Mouse (Mus musculus) heart, embryonic 15.5 days (tissue): Measurements from ENCODE around the gene Oas2. TPM values are rescaled to one million over a fixed set of nuclear protein-coding genes. Genes with fewer than 3 reads are reported as not detected.
A peak's percentile ranks its signal among the peaks of the same experiment; 100 is the strongest.

Experiments used
- ATAC-seq: fragments of 200-750 bp; cut with Nextera tagmentation; replicated peaks from 2 replicates; pipeline ENCODE4 v1.8.0; 2017; ENCODE audit warnings: low read depth, moderate TSS enrichment; ENCODE audit not compliant: insufficient number of reproducible peaks, insufficient read depth, low FRiP score
- H3K27ac ChIP-seq: fragments of 300-500 bp; sonication (generic); 2 replicates; pipeline ENCODE4 v1.5.1; 2015; ENCODE audit warnings: mild to moderate bottlenecking, inconsistent platforms
- H3K27me3 ChIP-seq: fragments of 300-500 bp; sonication (generic); 2 replicates; pipeline ENCODE4 v1.6.1; 2015; ENCODE audit warnings: inconsistent platforms
- H3K36me3 ChIP-seq: fragments of 300-500 bp; sonication (generic); 2 replicates; pipeline ENCODE4 v1.6.1; 2015; ENCODE audit warnings: mild to moderate bottlenecking, inconsistent platforms
- H3K4me1 ChIP-seq: fragments of 300-500 bp; sonication (generic); replicated peaks from 2 replicates; pipeline ENCODE4 v1.6.1; 2015; ENCODE audit warnings: inconsistent platforms
- H3K4me2 ChIP-seq: fragments of 300-500 bp; sonication (generic); 2 replicates; pipeline ENCODE4 v1.6.1; 2015; ENCODE audit warnings: inconsistent platforms, mild to moderate bottlenecking, moderate library complexity
- H3K4me3 ChIP-seq: fragments of 300-500 bp; sonication (generic); 2 replicates; pipeline ENCODE4 v1.5.1; 2015; ENCODE audit warnings: mild to moderate bottlenecking, inconsistent platforms
- H3K9ac ChIP-seq: fragments of 300-500 bp; sonication (generic); 2 replicates; pipeline ENCODE4 v1.6.1; 2015; ENCODE audit warnings: mild to moderate bottlenecking, inconsistent platforms
- H3K9me3 ChIP-seq: fragments of 300-500 bp; sonication (generic); replicated peaks from 2 replicates; pipeline ENCODE4 v1.6.1; 2016; ENCODE audit warnings: inconsistent platforms
- WGBS: fragments of 180-500 bp; shearing (Covaris S2); methylation state at CpG from one replicate; pipeline ENCODE4 v1.1.7; 2015; ENCODE audit warnings: mixed read lengths; 5-methylcytosine and 5-hydroxymethylcytosine counted together
- polyA plus RNA-seq: library from polyadenylated mRNA; unstranded; fragments of >200 nt; fragmentation: Nextera tagmentation; extraction: Ambion mirVana; gene quantifications from 2 replicates; pipeline ENCODE4 v1.2.1, GENCODE M21; 2015

Gene Oas2
- polyA plus RNA-seq, 1 experiment from 2014 or later, result 0.30 TPM

- Histone ChIP-seq H3K9me3 (no peaks in the 10 kb centered on the region), H3K27ac (no peak overlapping the region), H3K9ac (peak overlapping the region; percentile 38; the same call in 1 of the 2 replicates), H3K4me1 (peaks cover 24% of the 10 kb centered on the region), H3K27me3 (peaks cover 95% of the 10 kb centered on the region), H3K36me3 (no peaks in the 10 kb centered on the region), H3K4me2 (peak overlapping the region; percentile 68), H3K4me3 (peak overlapping the region; percentile 46)
- 0 out of 2 replicates have a peak, but pooled peaks have one; percentile 11 for ATAC-seq
- WGBS, result 4% methylated on average over 40 of the region's 40 CpGs
These were observed 39.4 kb downstream of the Oas2 start for GRCm38 (mm10) chr5:120710161-120710825.

GRCm38 (mm10) chr5:120706976-120707375 is 42.7 kb downstream of the Oas2 start:
- Histone ChIP-seq H3K27me3 (peaks cover 92% of the 10 kb centered on the region), H3K27ac (no peak overlapping the region), H3K9me3 (no peaks in the 10 kb centered on the region), H3K36me3 (no peaks in the 10 kb centered on the region), H3K4me1 (peaks cover 22% of the 10 kb centered on the region), H3K9ac (no peak overlapping the region), H3K4me2 (0 out of 2 replicates have a peak overlapping the region, but pooled peaks have one; percentile 21), H3K4me3 (no peak overlapping the region)
- 53% methylated on average over 13 of the region's 13 CpGs for WGBS
- ATAC-seq, result no peak

- Histone ChIP-seq H3K9ac (no peak overlapping the region), H3K27me3 (peaks cover 92% of the 10 kb centered on the region), H3K4me3 (no peak overlapping the region), H3K27ac (no peak overlapping the region), H3K4me2 (0 out of 2 replicates have a peak overlapping the region, but pooled peaks have one; percentile 21), H3K4me1 (peaks cover 21% of the 10 kb centered on the region), H3K9me3 (no peaks in the 10 kb centered on the region), H3K36me3 (no peaks in the 10 kb centered on the region)
- 10% methylated on average over 16 of the region's 16 CpGs for WGBS
- ATAC-seq, result no peak
These were observed 43.1 kb downstream of the Oas2 start for GRCm38 (mm10) chr5:120706541-120706940.

- Histone ChIP-seq H3K4me1 (peaks cover 4% of the 10 kb centered on the region), H3K27ac (no peak overlapping the region), H3K9ac (no peak overlapping the region), H3K36me3 (no peaks in the 10 kb centered on the region), H3K4me3 (no peak overlapping the region), H3K27me3 (peaks cover 92% of the 10 kb centered on the region), H3K9me3 (no peaks in the 10 kb centered on the region), H3K4me2 (no peak overlapping the region)
- ATAC-seq, result no peak
- WGBS, result 44% methylated on average over 6 of the region's 6 CpGs
These were observed 45.2 kb downstream of the Oas2 start for GRCm38 (mm10) chr5:120704421-120704820.

GRCm38 (mm10) chr5:120703660-120704059 is 46.0 kb downstream of the Oas2 start:
- Histone ChIP-seq H3K27me3 (peaks cover 86% of the 10 kb centered on the region), H3K27ac (no peak overlapping the region), H3K36me3 (no peaks in the 10 kb centered on the region), H3K4me3 (no peak overlapping the region), H3K4me2 (no peak overlapping the region), H3K9ac (no peak overlapping the region), H3K4me1 (peaks cover 4% of the 10 kb centered on the region), H3K9me3 (no peaks in the 10 kb centered on the region)
- WGBS, result 76% methylated on average over 3 of the region's 3 CpGs
- no peak for ATAC-seq

- no peak for ATAC-seq
- Histone ChIP-seq H3K4me1 (peaks cover 4% of the 10 kb centered on the region), H3K9ac (no peak overlapping the region), H3K27ac (no peak overlapping the region), H3K4me2 (no peak overlapping the region), H3K4me3 (no peak overlapping the region), H3K27me3 (peaks cover 86% of the 10 kb centered on the region), H3K36me3 (no peaks in the 10 kb centered on the region), H3K9me3 (no peaks in the 10 kb centered on the region)
- 80% methylated on average over 2 of the region's 2 CpGs for WGBS
These were observed 46.7 kb downstream of the Oas2 start for GRCm38 (mm10) chr5:120702969-120703368.

GRCm38 (mm10) chr5:120702421-120702820 is 47.2 kb downstream of the Oas2 start:
- Histone ChIP-seq H3K4me1 (peaks cover 4% of the 10 kb centered on the region), H3K9me3 (no peaks in the 10 kb centered on the region), H3K27ac (no peak overlapping the region), H3K36me3 (no peaks in the 10 kb centered on the region), H3K4me2 (no peak overlapping the region), H3K9ac (no peak overlapping the region), H3K4me3 (no peak overlapping the region), H3K27me3 (peaks cover 86% of the 10 kb centered on the region)
- WGBS, result 83% methylated on average over 4 of the region's 4 CpGs
- ATAC-seq, result no peak

- Histone ChIP-seq H3K4me3 (no peak overlapping the region), H3K9me3 (no peaks in the 10 kb centered on the region), H3K27ac (no peak overlapping the region), H3K27me3 (peaks cover 86% of the 10 kb centered on the region), H3K4me2 (no peak overlapping the region), H3K4me1 (no peaks in the 10 kb centered on the region), H3K9ac (no peak overlapping the region), H3K36me3 (no peaks in the 10 kb centered on the region)
- WGBS, result 63% methylated on average over 11 of the region's 11 CpGs
- ATAC-seq, result no peak
These were observed 48.5 kb downstream of the Oas2 start for GRCm38 (mm10) chr5:120700996-120701790.

GRCm38 (mm10) chr5:120698801-120699391 is 50.8 kb downstream of the Oas2 start:
- Histone ChIP-seq H3K4me3 (no peak overlapping the region), H3K9me3 (no peaks in the 10 kb centered on the region), H3K4me2 (no peak overlapping the region), H3K9ac (no peak overlapping the region), H3K36me3 (no peaks in the 10 kb centered on the region), H3K27me3 (peaks cover 88% of the 10 kb centered on the region), H3K4me1 (peaks cover 8% of the 10 kb centered on the region), H3K27ac (no peak overlapping the region)
- no peak for ATAC-seq
- 53% methylated on average over 16 of the region's 16 CpGs for WGBS

- Histone ChIP-seq H3K9ac (no peak overlapping the region), H3K4me3 (no peak overlapping the region), H3K27me3 (peaks cover 89% of the 10 kb centered on the region), H3K4me1 (peaks cover 8% of the 10 kb centered on the region), H3K27ac (no peak overlapping the region), H3K4me2 (no peak overlapping the region), H3K9me3 (no peaks in the 10 kb centered on the region), H3K36me3 (no peaks in the 10 kb centered on the region)
- no peak for ATAC-seq
- 61% methylated on average over 3 of the region's 3 CpGs for WGBS
These were observed 51.5 kb downstream of the Oas2 start for GRCm38 (mm10) chr5:120698181-120698580.

- no peak for ATAC-seq
- H3K9ac ChIP-seq, result no peak overlapping the region
- H3K36me3 ChIP-seq, result no peaks in the 10 kb centered on the region
- peaks cover 8% of the 10 kb centered on the region for H3K4me1 ChIP-seq
- no peak overlapping the region for H3K4me2 ChIP-seq
- H3K27ac ChIP-seq, result no peak overlapping the region
- H3K4me3 ChIP-seq, result no peak overlapping the region
- 46% methylated on average over 4 of the region's 4 CpGs for WGBS
- H3K27me3 ChIP-seq, result peaks cover 94% of the 10 kb centered on the region
- no peaks in the 10 kb centered on the region for H3K9me3 ChIP-seq
These were observed 52.8 kb downstream of the Oas2 start for GRCm38 (mm10) chr5:120696865-120697264.
